Comparison of ENCODE assay signal across 16 mouse cellular contexts in the genomic region with DNA sequence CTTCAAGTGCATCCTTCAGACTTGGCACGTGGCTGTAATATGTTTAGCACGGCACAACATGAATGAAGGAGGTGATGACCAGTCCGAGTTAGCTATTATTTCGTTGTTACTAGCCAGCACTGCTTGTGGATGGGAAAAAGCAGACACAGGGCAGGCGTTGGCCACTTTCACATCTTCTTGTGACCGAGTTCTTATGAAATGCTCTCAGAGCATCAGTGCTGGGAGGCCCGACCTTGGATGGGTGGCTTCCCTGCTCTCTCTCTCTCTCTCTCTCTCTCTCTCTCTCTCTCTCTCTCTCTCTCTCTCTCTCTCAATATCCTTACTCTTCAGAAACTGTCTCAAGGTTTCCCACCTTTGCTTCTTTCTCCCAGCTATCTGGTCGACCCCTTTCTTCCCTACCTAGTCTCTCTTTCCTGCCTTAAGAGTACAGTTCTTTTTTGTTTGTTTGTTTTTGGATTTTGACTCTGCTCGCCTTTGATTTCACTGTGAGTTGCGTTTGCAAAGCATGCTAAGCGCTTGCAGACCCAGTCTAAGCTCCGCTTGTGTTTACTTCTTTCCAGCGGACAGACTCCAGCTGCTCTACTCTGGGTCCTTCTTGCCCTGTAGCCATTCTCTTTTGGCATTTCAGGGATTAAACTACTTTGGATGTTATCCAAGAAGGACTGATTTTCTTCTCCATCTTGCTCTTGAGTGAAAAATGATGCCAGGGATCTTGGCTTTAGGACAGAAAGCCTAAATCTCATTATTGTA.
DNase-seq lines count a peak whose midpoint lies in the region; ATAC-seq lines count a peak whose summit lies in the region.
"Had no signal": no experiment of that assay in that cellular context is flagged by ENCODE, and none has a peak within 500 bp of the region (broad histone marks: within the 10 kb centered on the region; RNA-seq: fewer than 3 reads in every experiment).

No protein-coding gene starts in this region.

- no peaks in the 10 kb centered on the region for H3K36me3 ChIP-seq in heart, embryonic 10.5 days
- no peaks in the 10 kb centered on the region for H3K36me3 ChIP-seq in embryonic facial prominence, embryonic 13.5 days
- no peaks in the 10 kb centered on the region for H3K36me3 ChIP-seq in stomach, embryonic 14.5 days (ENCODE audit: control insufficient read depth, insufficient read depth, low read length)
- H3K36me3 ChIP-seq: hindbrain, embryonic 10.5 days; liver, embryonic 13.5 days had no signal

- H3K9me3 ChIP-seq in heart, embryonic 10.5 days = no peaks in the 10 kb centered on the region
- H3K9me3 ChIP-seq in embryonic facial prominence, embryonic 13.5 days = no peaks in the 10 kb centered on the region
- H3K9me3 ChIP-seq in stomach, embryonic 14.5 days (ENCODE audit: control insufficient read depth, low read depth, low read length) = no peaks in the 10 kb centered on the region
- H3K9me3 ChIP-seq: hindbrain, embryonic 10.5 days; liver, embryonic 13.5 days had no signal

- no peak for ATAC-seq in embryonic facial prominence, embryonic 13.5 days (ENCODE audit: insufficient number of reproducible peaks, insufficient read depth, low FRiP score, low TSS enrichment, low read depth)
- no peak for ATAC-seq in stomach, embryonic 14.5 days (ENCODE audit: insufficient number of reproducible peaks, insufficient read depth, low FRiP score, low read depth)
- ATAC-seq: forebrain, embryonic 16.5 days had no signal

- no peak overlapping the region for H3K27ac ChIP-seq in heart, embryonic 10.5 days
- H3K27ac ChIP-seq in embryonic facial prominence, embryonic 13.5 days = peak overlapping the region; percentile 58
- H3K27ac ChIP-seq in stomach, embryonic 14.5 days (ENCODE audit: low read length) = peak overlapping the region; percentile 87
- H3K27ac ChIP-seq: gastrocnemius, adult 2 months; hindbrain, embryonic 10.5 days; left cerebral cortex, adult 2 months; liver, embryonic 13.5 days had no signal

- peaks cover 7% of the 10 kb centered on the region for H3K4me1 ChIP-seq in heart, embryonic 10.5 days
- no peaks in the 10 kb centered on the region for H3K4me1 ChIP-seq in embryonic facial prominence, embryonic 13.5 days
- peaks cover 10% of the 10 kb centered on the region; the same call in 1 of the 2 replicates for H3K4me1 ChIP-seq in stomach, embryonic 14.5 days (ENCODE audit: control insufficient read depth, insufficient read depth, low read length)
- H3K4me1 ChIP-seq: hindbrain, embryonic 10.5 days; liver, embryonic 13.5 days; megakaryocyte, embryonic 14.5 days had no signal

- peak; percentile 51 for DNase-seq in heart, adult 11 months
- DNase-seq in heart, embryonic 10.5 days (ENCODE audit: low spot score) = no peak
- DNase-seq in kidney, postnatal 14 days = peak; percentile 10
- no peak for DNase-seq in kidney, adult 18-20 months
- DNase-seq in urinary bladder, postnatal 10 days (ENCODE audit: low spot score) = no peak
- DNase-seq in urinary bladder, postnatal 36 days (ENCODE audit: low spot score in 2 of 2) = no peak
- DNase-seq: cerebellum, adult 9-11 months; embryo, embryonic 11 days; gastrocnemius, adult 2 months; liver, embryonic 13.5 days had no signal

- H3K4me3 ChIP-seq in heart, embryonic 10.5 days = no peak overlapping the region
- H3K4me3 ChIP-seq in embryonic facial prominence, embryonic 13.5 days = no peak overlapping the region
- no peak overlapping the region for H3K4me3 ChIP-seq in stomach, embryonic 14.5 days (ENCODE audit: low read depth, low read length)
- H3K4me3 ChIP-seq: gastrocnemius, adult 2 months; hindbrain, embryonic 10.5 days; left cerebral cortex, adult 2 months; liver, embryonic 13.5 days; megakaryocyte, embryonic 14.5 days had no signal

- 88% methylated on average over 13 of the region's 13 CpGs for WGBS in heart, embryonic 10.5 days
- 69% methylated on average over 13 of the region's 13 CpGs for WGBS in embryonic facial prominence, embryonic 13.5 days
- whole genome bisulfite sequencing in stomach, embryonic 14.5 days = 51% methylated on average over 13 of the region's 13 CpGs

- H3K27me3 ChIP-seq in heart, embryonic 10.5 days (ENCODE audit: insufficient read depth, poor library complexity, severe bottlenecking) = no peaks in the 10 kb centered on the region
- H3K27me3 ChIP-seq in embryonic facial prominence, embryonic 13.5 days = no peaks in the 10 kb centered on the region
- H3K27me3 ChIP-seq in stomach, embryonic 14.5 days (ENCODE audit: control insufficient read depth, insufficient read depth, low read length) = no peaks in the 10 kb centered on the region
- H3K27me3 ChIP-seq: liver, embryonic 13.5 days; megakaryocyte, embryonic 14.5 days had no signal

- H3K4me2 ChIP-seq in embryonic facial prominence, embryonic 13.5 days = no peak overlapping the region
- 0 out of 2 replicates have a peak overlapping the region, but pooled peaks have one; percentile 12 for H3K4me2 ChIP-seq in stomach, embryonic 14.5 days (replicated peaks; ENCODE audit: low read depth, low read length)
- H3K4me2 ChIP-seq: liver, embryonic 13.5 days had no signal

- H3K9ac ChIP-seq in embryonic facial prominence, embryonic 13.5 days = no peak overlapping the region
- H3K9ac ChIP-seq in stomach, embryonic 14.5 days (replicated peaks; ENCODE audit: low read depth, low read length) = no peak overlapping the region
- H3K9ac ChIP-seq: liver, embryonic 13.5 days had no signal

Comparison
In these comparisons a context has a peak if more than half of its experiments do, and no peak if none do; other contexts are left out.
1. DNase-seq: peak in heart, adult 11 months (single experiment) and kidney, postnatal 14 days (single experiment); none in heart, embryonic 10.5 days (single experiment), kidney, adult 18-20 months (single experiment), urinary bladder, postnatal 10 days (single experiment) and urinary bladder, postnatal 36 days (0 of 2).